Mouse (Mus musculus): ENCODE results near the gene Gm10570.

DNA sequence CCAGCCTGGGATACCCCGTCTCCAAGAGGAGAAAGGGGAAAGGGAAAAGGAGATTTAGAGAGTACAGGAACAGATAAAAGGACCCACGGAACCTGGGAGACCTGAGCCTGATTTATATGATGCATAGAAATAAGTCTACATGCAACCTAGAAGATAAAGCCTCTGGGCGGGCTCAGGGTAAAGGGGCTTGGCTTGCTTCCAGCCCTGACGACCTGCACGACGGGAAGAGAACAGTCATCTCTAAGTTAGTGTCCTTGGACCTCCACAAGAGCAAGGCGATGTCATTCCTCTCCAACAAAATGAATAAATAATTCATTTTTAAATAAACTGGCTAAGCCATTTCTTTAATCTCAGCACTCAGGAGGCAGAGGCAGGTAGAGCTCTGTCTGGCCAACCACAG, 14.1 kb upstream of the Gm10570 start:
- TF ChIP-seq CTCF (conservative IDR thresholded peaks at IDR 0.05 in 1 of 2, IDR thresholded peaks at IDR 0.05 in 1 of 2; ENCODE audit: low read depth in 2 of 2, low read length in 2 of 2) (no peak), POLR2A (IDR thresholded peaks at IDR 0.05; ENCODE audit: low read depth, low read length) (no peak), SIN3A (IDR thresholded peaks at IDR 0.05; ENCODE audit: low read length) (no peak), TCF12 (IDR thresholded peaks at IDR 0.05; ENCODE audit: low read depth, low read length) (no peak), EP300 (IDR thresholded peaks at IDR 0.05; ENCODE audit: low read length) (no peak), ZNF384 (IDR thresholded peaks at IDR 0.05; ENCODE audit: low read depth, low read length) (no peak), MAX (IDR thresholded peaks at IDR 0.05; ENCODE audit: low read length) (no peak), MAZ (IDR thresholded peaks at IDR 0.05; ENCODE audit: low read depth, low read length) (no peak), USF1 (IDR thresholded peaks at IDR 0.05; ENCODE audit: low read depth, low read length) (no peak), POLR2AphosphoS2 (IDR thresholded peaks at IDR 0.05; ENCODE audit: low read depth, low read length) (no peak), MXI1 (IDR thresholded peaks at IDR 0.05; ENCODE audit: low read depth, low read length) (no peak), UBTF (IDR thresholded peaks at IDR 0.05; ENCODE audit: low read depth, low read length) (no peak), ZMIZ1 (IDR thresholded peaks at IDR 0.05; ENCODE audit: low read depth, low read length) (no peak), SMC3 (IDR thresholded peaks at IDR 0.05; ENCODE audit: low read depth, low read length) (no peak)
